Comparison of ENCODE assay signal across 7 mouse cellular contexts in the genomic region with DNA sequence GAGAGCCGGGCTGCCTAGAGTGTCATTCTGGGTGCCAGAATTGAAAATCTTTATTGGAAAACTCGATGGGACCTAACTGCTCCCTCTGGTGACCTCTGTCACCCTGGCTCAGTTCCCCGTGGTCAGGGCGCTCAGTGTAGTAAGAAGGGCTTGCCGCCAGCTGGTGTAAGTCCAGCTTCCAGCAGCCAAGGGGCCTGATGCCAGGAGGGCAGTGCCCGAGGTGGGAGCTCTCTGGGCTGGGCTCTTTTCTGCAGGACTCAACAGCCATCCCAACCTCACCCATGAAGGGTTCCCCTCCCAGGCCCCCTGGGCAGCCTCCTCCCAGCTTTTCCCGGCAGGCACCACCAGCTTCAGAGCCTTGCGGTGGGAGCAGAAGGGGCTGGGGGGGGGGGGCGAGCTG. TPM values are rescaled to one million over a fixed set of nuclear protein-coding genes. Genes with fewer than 3 reads are reported as not detected.
A peak's percentile ranks its signal among the peaks of the same experiment; 100 is the strongest.
DNase-seq lines count a peak whose midpoint lies in the region; ATAC-seq lines count a peak whose summit lies in the region.

No protein-coding gene starts in this region.

- H3K9me3 ChIP-seq in hindbrain, embryonic 15.5 days = no peaks in the 10 kb centered on the region
- H3K9me3 ChIP-seq in limb, embryonic 10.5 days (replicated peaks) = no peaks in the 10 kb centered on the region

- peak; percentile 68 for DNase-seq in testis, postnatal 10 days (ENCODE audit: low spot score)
- DNase-seq in testis, postnatal 14 days (ENCODE audit: low spot score) = no peak
- peak; percentile 78 for DNase-seq in gastrocnemius, adult 18-20 months (ENCODE audit: low spot score)
- DNase-seq in limb, embryonic 10.5 days (ENCODE audit: low spot score) = no peak
- peak; percentile 25 for DNase-seq in right cerebral cortex, postnatal 14 days
- no peak for DNase-seq in B cell, adult 2 months

- H3K4me2 ChIP-seq in hindbrain, embryonic 15.5 days = peak overlapping the region; percentile 16; the same call in 1 of the 2 replicates

- H3K9ac ChIP-seq in hindbrain, embryonic 15.5 days = no peak overlapping the region

- no peak overlapping the region for H3K27ac ChIP-seq in hindbrain, embryonic 15.5 days (replicated peaks)
- H3K27ac ChIP-seq in limb, embryonic 10.5 days = peak overlapping the region; percentile 65

- ATAC-seq in hindbrain, embryonic 15.5 days (ENCODE audit: low FRiP score, low read depth) = no peak

- H3K4me3 ChIP-seq in hindbrain, embryonic 15.5 days = no peak overlapping the region
- H3K4me3 ChIP-seq in limb, embryonic 10.5 days = 0 out of 2 replicates have a peak overlapping the region, but pooled peaks have one; percentile 13

- H3K4me1 ChIP-seq in hindbrain, embryonic 15.5 days (replicated peaks) = peaks cover 16% of the 10 kb centered on the region; the same call in 1 of the 2 replicates
- peaks cover 49% of the 10 kb centered on the region for H3K4me1 ChIP-seq in limb, embryonic 10.5 days

- H3K36me3 ChIP-seq in hindbrain, embryonic 15.5 days = no peaks in the 10 kb centered on the region
- H3K36me3 ChIP-seq in limb, embryonic 10.5 days = no peaks in the 10 kb centered on the region

- WGBS in hindbrain, embryonic 15.5 days = 42% methylated on average over 9 of the region's 9 CpGs
- 68% methylated on average over 9 of the region's 9 CpGs for WGBS in limb, embryonic 10.5 days

- H3K27me3 ChIP-seq in hindbrain, embryonic 15.5 days = peaks cover 27% of the 10 kb centered on the region
- H3K27me3 ChIP-seq in limb, embryonic 10.5 days (ENCODE audit: low read depth, poor library complexity, severe bottlenecking) = peaks cover 81% of the 10 kb centered on the region

RNA-seq across cellular contexts. Expression of a gene that starts 42.0 kb away (rescaled TPM):
- total RNA-seq in gastrocnemius, adult 18-20 months (2021) = 10 to 100 TPM; 37.9 to 44.4 TPM
- polyA plus RNA-seq in hindbrain, embryonic 15.5 days (2015; fragmentation: Nextera tagmentation; extraction: Ambion mirVana) = 4.6 and 6.7 TPM in 2 replicates
- polyA plus RNA-seq in limb, embryonic 10.5 days (2016; fragmentation: Nextera tagmentation; extraction: Ambion mirVana) = 1.0 and 2.1 TPM in 2 replicates

Comparison
In these comparisons a context has a peak if more than half of its experiments do, and no peak if none do; other contexts are left out.
1. DNase-seq: peak in testis, postnatal 10 days (single experiment), gastrocnemius, adult 18-20 months (single experiment) and right cerebral cortex, postnatal 14 days (single experiment); none in testis, postnatal 14 days (single experiment), limb, embryonic 10.5 days (single experiment) and B cell, adult 2 months (0 of 2).